ENCODE assay signal across 11 mouse cellular contexts in the genomic region with DNA sequence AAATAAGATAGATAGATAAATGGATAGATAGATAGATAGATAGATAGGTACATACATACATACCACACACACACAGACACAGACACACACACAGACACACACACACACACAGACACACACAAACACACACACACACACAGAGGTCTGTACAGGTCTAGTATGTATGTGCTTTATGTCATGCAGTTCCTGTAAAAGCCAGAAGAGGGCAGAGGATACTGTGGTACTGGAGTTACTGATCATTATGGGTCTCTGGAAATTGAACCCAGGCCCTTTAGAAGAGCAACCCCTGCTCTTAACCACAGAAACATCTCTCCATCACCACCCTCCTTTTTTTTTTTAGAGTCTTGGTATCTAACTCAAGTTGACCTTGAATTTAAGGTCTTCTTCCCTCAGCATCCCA. TPM values are rescaled to one million over a fixed set of nuclear protein-coding genes. Genes with fewer than 3 reads are reported as not detected.
DNase-seq lines count a peak whose midpoint lies in the region; TF ChIP-seq lines count a peak whose summit lies in the region.
"Had no signal": no experiment of that assay in that cellular context is flagged by ENCODE, and none has a peak within 500 bp of the region (broad histone marks: within the 10 kb centered on the region; RNA-seq: fewer than 3 reads in every experiment).

No protein-coding gene starts in this region.

- H3K4me3 ChIP-seq in left cerebral cortex, adult 2 months, result no peak overlapping the region
- H3K4me3 ChIP-seq: erythroblast, embryonic 14.5 days; heart, embryonic 13.5 days; liver, embryonic 13.5 days had no signal

- peak; percentile 35 to 36 for DNase-seq in cerebellum, postnatal 14 days
- no peak for DNase-seq in cerebellum, postnatal 4 days (ENCODE audit: low spot score in 2 of 2)
- no peak for DNase-seq in left cerebral cortex, adult 2 months (ENCODE audit: extremely low spot score in 1 of 2, low spot score in 2 of 2)
- DNase-seq in left cerebral cortex, postnatal 25 days (ENCODE audit: low spot score in 2 of 2), result no peak
- peak; percentile 80 for DNase-seq in ES-CJ7 (ENCODE audit: low read depth, low spot score)
- DNase-seq in forelimb bud, embryonic 11.5 days (ENCODE audit: low read depth, low spot score), result peak; percentile 24
- DNase-seq in spleen, adult 12 weeks (ENCODE audit: low spot score), result no peak
- DNase-seq in layer of hippocampus, adult 11-12 months (ENCODE audit: low spot score), result no peak
- DNase-seq: liver, embryonic 13.5 days had no signal

- no peak overlapping the region for H3K27ac ChIP-seq in left cerebral cortex, adult 2 months
- H3K27ac ChIP-seq: heart, embryonic 13.5 days; liver, embryonic 13.5 days had no signal

- intact Hi-C loops in left cerebral cortex, adult 2 months (cut with DNase I), result no loop called here
- intact Hi-C loops in left cerebral cortex, postnatal 25 days (cut with DNase I), result no loop called here

- TF ChIP-seq CTCF in left cerebral cortex, adult 2 months (IDR thresholded peaks at IDR 0.05), result peak; percentile 39

RNA-seq across cellular contexts. Expression of a gene that starts 4.8 kb away (rescaled TPM):
- 10 to 100 TPM; 46.1 to 47.6 TPM for total RNA-seq in left cerebral cortex, adult 2 months (2021)
- total RNA-seq in left cerebral cortex, postnatal 25 days (2021), result 10 to 100 TPM; 35.8 to 42.0 TPM

RNA-seq across cellular contexts. Expression of a gene that starts 6.7 kb away (rescaled TPM):
- 100 to 1,000 TPM; 497 to 500 TPM for total RNA-seq in left cerebral cortex, adult 2 months (2021)
- total RNA-seq in left cerebral cortex, postnatal 25 days (2021), result 100 to 1,000 TPM; 464 to 469 TPM

RNA-seq across cellular contexts. Expression of a gene that starts 18.5 kb away (rescaled TPM):
- 1 to 10 TPM in 1 of 2 experiments, under 1 TPM in 1; 0.98 to 3.2 TPM for total RNA-seq in left cerebral cortex, adult 2 months (2021)
- total RNA-seq in left cerebral cortex, postnatal 25 days (2021), result 1 to 10 TPM in 1 of 2 experiments, under 1 TPM in 1; 0.62 to 2.4 TPM

RNA-seq across cellular contexts. Expression of a gene that starts 39.9 kb away (rescaled TPM):
- total RNA-seq in left cerebral cortex, adult 2 months (2021), result not detected
- total RNA-seq in left cerebral cortex, postnatal 25 days (2021), result not detected

RNA-seq across cellular contexts. Expression of a gene that starts 53.2 kb away (rescaled TPM):
- total RNA-seq in left cerebral cortex, adult 2 months (2021), result 10 to 100 TPM; 96.5 to 96.8 TPM
- total RNA-seq in left cerebral cortex, postnatal 25 days (2021), result 10 to 100 TPM; 93.6 to 96.2 TPM

Comparison
In these comparisons a context has a peak if more than half of its experiments do, and no peak if none do; other contexts are left out.
1. DNase-seq: peak in cerebellum, postnatal 14 days (2 of 2), ES-CJ7 (single experiment) and forelimb bud, embryonic 11.5 days (single experiment); none in cerebellum, postnatal 4 days (0 of 2), left cerebral cortex, adult 2 months (0 of 2), left cerebral cortex, postnatal 25 days (0 of 2), spleen, adult 12 weeks (single experiment) and layer of hippocampus, adult 11-12 months (single experiment).